Mouse (Mus musculus): ENCODE data around the gene Fau.

DNA sequence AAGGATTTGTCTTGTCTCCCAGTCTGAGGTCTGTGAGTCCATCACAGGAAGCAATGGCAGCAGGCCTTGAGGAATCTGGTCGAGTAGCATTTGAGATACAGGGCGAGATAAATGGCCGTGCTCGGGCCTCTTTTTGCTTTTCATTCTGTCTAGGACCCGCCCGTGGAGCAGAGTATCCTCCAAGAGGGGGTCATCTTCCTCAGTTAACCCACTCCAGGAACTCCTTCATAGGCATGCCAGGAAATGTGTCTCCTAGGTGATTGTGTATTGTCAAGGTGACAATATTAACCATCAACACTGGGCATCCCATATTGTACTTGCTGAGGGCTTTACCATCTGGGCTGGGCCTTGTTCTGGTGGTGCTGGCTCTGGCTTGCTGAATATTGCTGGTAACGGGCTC, 36.5 kb downstream of the Fau start, which contains the start of gene AC131692.1:
- TF ChIP-seq CTCF (IDR thresholded peaks at IDR 0.05; ENCODE audit: low read depth, low read length) (no peak), POLR2A (IDR thresholded peaks at IDR 0.05; ENCODE audit: insufficient read depth, low read length) (no peak), EP300 (IDR thresholded peaks at IDR 0.05; ENCODE audit: insufficient read depth, low read depth, low read length) (no peak)

Data from ES-Bruce4 (cell line).